Mouse (Mus musculus): Measurements from ENCODE around the gene Calca. TPM values are rescaled to one million over a fixed set of nuclear protein-coding genes. Genes with fewer than 3 reads are reported as not detected.

Gene Calca
- total RNA-seq (2014; fragmentation: Nextera tagmentation): 5.4 TPM in 1 of 2 replicates, not detected in the other
- total RNA-seq (2017): 1.7 and 2.1 TPM in 2 replicates
- 0.47 TPM in 1 of 2 replicates, not detected in the other for polyA plus RNA-seq (2012)

- H3K4me1 ChIP-seq (ENCODE audit: insufficient read depth, low read depth, low read length): no peaks in the 10 kb centered on the region
- H3K9me3 ChIP-seq (replicated peaks): no peaks in the 10 kb centered on the region
- no peak for DNase-seq (ENCODE audit: low spot score)
- ATAC-seq (ENCODE audit: extremely low read depth, insufficient number of reproducible peaks, low FRiP score, poor library complexity, severe bottlenecking): no peak
- no peak within 1 kb of the TSS for H3K4me3 ChIP-seq (ENCODE audit: low read depth, low read length)
- TF ChIP-seq TAL1 (conservative IDR thresholded peaks at IDR 0.05; ENCODE audit: low read depth, low read length): no peak
- TF ChIP-seq CTCF (IDR thresholded peaks at IDR 0.05; ENCODE audit: low read depth, low read length): no peak
- TF ChIP-seq GATA1 (IDR thresholded peaks at IDR 0.05; ENCODE audit: borderline replicate concordance, low read length): no peak
- no peak for TF ChIP-seq POLR2AphosphoS5 (IDR thresholded peaks at IDR 0.05; ENCODE audit: insufficient replicate concordance, low read depth, low read length)
- TF ChIP-seq GATA2 (IDR thresholded peaks at IDR 0.05; ENCODE audit: borderline replicate concordance, low read depth, low read length): no peak
- peaks cover 25% of the 10 kb centered on the region for H3K27me3 ChIP-seq (ENCODE audit: insufficient read depth, low read length)
- H3K36me3 ChIP-seq (replicated peaks): no peaks in the 10 kb centered on the region
These were observed at the start of gene Calca for GRCm38 (mm10) chr7:114636102-114636501. Gene Calca, minus strand, starts transcription at chr7:114636357.

- H3K9me3 ChIP-seq (replicated peaks): no peaks in the 10 kb centered on the region
- no peak for TF ChIP-seq TAL1 (conservative IDR thresholded peaks at IDR 0.05; ENCODE audit: low read depth, low read length)
- TF ChIP-seq POLR2AphosphoS5 (IDR thresholded peaks at IDR 0.05; ENCODE audit: insufficient replicate concordance, low read depth, low read length): no peak
- TF ChIP-seq GATA2 (IDR thresholded peaks at IDR 0.05; ENCODE audit: borderline replicate concordance, low read depth, low read length): no peak
- 0 out of 2 replicates have a peak, but pooled peaks have one; percentile 15 for TF ChIP-seq CTCF (IDR thresholded peaks at IDR 0.05; ENCODE audit: low read depth, low read length)
- TF ChIP-seq GATA1 (IDR thresholded peaks at IDR 0.05; ENCODE audit: borderline replicate concordance, low read length): no peak
- H3K36me3 ChIP-seq (replicated peaks): no peaks in the 10 kb centered on the region
- H3K4me1 ChIP-seq (ENCODE audit: insufficient read depth, low read depth, low read length): no peaks in the 10 kb centered on the region
- H3K27me3 ChIP-seq (ENCODE audit: insufficient read depth, low read length): peaks cover 2% of the 10 kb centered on the region; the same call in 1 of the 2 replicates
- H3K4me3 ChIP-seq (ENCODE audit: low read depth, low read length): no peak overlapping the region
- ATAC-seq (ENCODE audit: extremely low read depth, insufficient number of reproducible peaks, low FRiP score, poor library complexity, severe bottlenecking): no peak
- no peak for DNase-seq (ENCODE audit: low spot score)
These were observed 36.5 kb upstream of the Calca start for GRCm38 (mm10) chr7:114672697-114673096.

- DNase-seq (ENCODE audit: low spot score): no peak
- Histone ChIP-seq H3K9me3 (replicated peaks) (no peaks in the 10 kb centered on the region), H3K4me3 (ENCODE audit: low read depth, low read length) (no peak overlapping the region), H3K27me3 (ENCODE audit: insufficient read depth, low read length) (peaks cover 2% of the 10 kb centered on the region; the same call in 1 of the 2 replicates), H3K36me3 (replicated peaks) (no peaks in the 10 kb centered on the region), H3K4me1 (ENCODE audit: insufficient read depth, low read depth, low read length) (no peaks in the 10 kb centered on the region)
- ATAC-seq (ENCODE audit: extremely low read depth, insufficient number of reproducible peaks, low FRiP score, poor library complexity, severe bottlenecking): no peak
- TF ChIP-seq GATA1 (IDR thresholded peaks at IDR 0.05; ENCODE audit: borderline replicate concordance, low read length) (no peak), CTCF (IDR thresholded peaks at IDR 0.05; ENCODE audit: low read depth, low read length) (no peak), TAL1 (conservative IDR thresholded peaks at IDR 0.05; ENCODE audit: low read depth, low read length) (no peak), GATA2 (IDR thresholded peaks at IDR 0.05; ENCODE audit: borderline replicate concordance, low read depth, low read length) (no peak), POLR2AphosphoS5 (IDR thresholded peaks at IDR 0.05; ENCODE audit: insufficient replicate concordance, low read depth, low read length) (no peak)
These were observed 35.2 kb upstream of the Calca start for GRCm38 (mm10) chr7:114671405-114671804.

- no peaks in the 10 kb centered on the region for H3K4me1 ChIP-seq (ENCODE audit: insufficient read depth, low read depth, low read length)
- no peak for ATAC-seq (ENCODE audit: extremely low read depth, insufficient number of reproducible peaks, low FRiP score, poor library complexity, severe bottlenecking)
- peaks cover 4% of the 10 kb centered on the region for H3K27me3 ChIP-seq (ENCODE audit: insufficient read depth, low read length)
- H3K9me3 ChIP-seq (replicated peaks): no peaks in the 10 kb centered on the region
- TF ChIP-seq TAL1 (conservative IDR thresholded peaks at IDR 0.05; ENCODE audit: low read depth, low read length) (no peak), GATA1 (IDR thresholded peaks at IDR 0.05; ENCODE audit: borderline replicate concordance, low read length) (no peak), POLR2AphosphoS5 (IDR thresholded peaks at IDR 0.05; ENCODE audit: insufficient replicate concordance, low read depth, low read length) (no peak), GATA2 (IDR thresholded peaks at IDR 0.05; ENCODE audit: borderline replicate concordance, low read depth, low read length) (no peak), CTCF (IDR thresholded peaks at IDR 0.05; ENCODE audit: low read depth, low read length) (no peak)
- H3K36me3 ChIP-seq (replicated peaks): no peaks in the 10 kb centered on the region
- DNase-seq (ENCODE audit: low spot score): no peak
- H3K4me3 ChIP-seq (ENCODE audit: low read depth, low read length): no peak overlapping the region
These were observed 13.6 kb upstream of the Calca start for GRCm38 (mm10) chr7:114649730-114650129.

- ATAC-seq (ENCODE audit: extremely low read depth, insufficient number of reproducible peaks, low FRiP score, poor library complexity, severe bottlenecking): no peak
- Histone ChIP-seq H3K4me1 (ENCODE audit: insufficient read depth, low read depth, low read length) (no peaks in the 10 kb centered on the region), H3K36me3 (replicated peaks) (no peaks in the 10 kb centered on the region)
These were observed 12.6 kb upstream of the Calca start for GRCm38 (mm10) chr7:114648791-114649190.

GRCm38 (mm10) chr7:114635569-114636101, 522 bp downstream of the Calca start:
- no peak for ATAC-seq (ENCODE audit: extremely low read depth, insufficient number of reproducible peaks, low FRiP score, poor library complexity, severe bottlenecking)
- H3K4me3 ChIP-seq (ENCODE audit: low read depth, low read length): no peak overlapping the region
- peaks cover 25% of the 10 kb centered on the region for H3K27me3 ChIP-seq (ENCODE audit: insufficient read depth, low read length)
- no peak for DNase-seq (ENCODE audit: low spot score)
- no peaks in the 10 kb centered on the region for H3K4me1 ChIP-seq (ENCODE audit: insufficient read depth, low read depth, low read length)
- H3K9me3 ChIP-seq (replicated peaks): no peaks in the 10 kb centered on the region
- no peaks in the 10 kb centered on the region for H3K36me3 ChIP-seq (replicated peaks)
- no peak for TF ChIP-seq GATA1 (IDR thresholded peaks at IDR 0.05; ENCODE audit: borderline replicate concordance, low read length)
- TF ChIP-seq POLR2AphosphoS5 (IDR thresholded peaks at IDR 0.05; ENCODE audit: insufficient replicate concordance, low read depth, low read length): no peak
- no peak for TF ChIP-seq CTCF (IDR thresholded peaks at IDR 0.05; ENCODE audit: low read depth, low read length)
- TF ChIP-seq GATA2 (IDR thresholded peaks at IDR 0.05; ENCODE audit: borderline replicate concordance, low read depth, low read length): no peak
- no peak for TF ChIP-seq TAL1 (conservative IDR thresholded peaks at IDR 0.05; ENCODE audit: low read depth, low read length)

More at GRCm38 (mm10) chr7:114648791-114649190, 12.6 kb upstream of the Calca start:
- TF ChIP-seq GATA1 (IDR thresholded peaks at IDR 0.05; ENCODE audit: borderline replicate concordance, low read length) (no peak), TAL1 (conservative IDR thresholded peaks at IDR 0.05; ENCODE audit: low read depth, low read length) (no peak), GATA2 (IDR thresholded peaks at IDR 0.05; ENCODE audit: borderline replicate concordance, low read depth, low read length) (no peak), POLR2AphosphoS5 (IDR thresholded peaks at IDR 0.05; ENCODE audit: insufficient replicate concordance, low read depth, low read length) (no peak)
- DNase-seq (ENCODE audit: low spot score): no peak
- Histone ChIP-seq H3K4me3 (ENCODE audit: low read depth, low read length) (no peak overlapping the region), H3K27me3 (ENCODE audit: insufficient read depth, low read length) (peaks cover 4% of the 10 kb centered on the region), H3K9me3 (replicated peaks) (no peaks in the 10 kb centered on the region)
